Mouse (Mus musculus) kidney, adult 9 months (tissue): Measurements from ENCODE around the gene Pcnx.

ENCODE experiments used
- DNase-seq: peaks from one replicate; pipeline ENCODE4 v3.0.0; 2022

The Pcnx gene

GRCm38 (mm10) chr12:81859351-81860307 lies at the start of gene Pcnx:
TSS of gene Pcnx (plus strand) at chr12:81860023.
- DNase-seq: peak; percentile 83

- no peak for DNase-seq
These were observed 49.4 kb upstream of the Pcnx start for GRCm38 (mm10) chr12:81810417-81810816.

GRCm38 (mm10) chr12:81814742-81815141 lies 45.1 kb upstream of the Pcnx start:
- no peak for DNase-seq

- peak; percentile 27 for DNase-seq
These were observed 43.3 kb upstream of the Pcnx start for GRCm38 (mm10) chr12:81816330-81817125.

- peak; percentile 6 for DNase-seq
These were observed 42.7 kb upstream of the Pcnx start for GRCm38 (mm10) chr12:81817126-81817505.

- no peak for DNase-seq
These were observed 39.1 kb upstream of the Pcnx start for GRCm38 (mm10) chr12:81820700-81821099.

GRCm38 (mm10) chr12:81822176-81822575 lies 37.6 kb upstream of the Pcnx start:
- no peak for DNase-seq

- no peak for DNase-seq
These were observed 36.9 kb upstream of the Pcnx start for GRCm38 (mm10) chr12:81822778-81823480.

- no peak for DNase-seq
These were observed 31.5 kb upstream of the Pcnx start for GRCm38 (mm10) chr12:81828355-81828754.

- DNase-seq: no peak
These were observed 27.6 kb upstream of the Pcnx start for GRCm38 (mm10) chr12:81832039-81832738.

- DNase-seq: no peak
These were observed 26.7 kb upstream of the Pcnx start for GRCm38 (mm10) chr12:81833094-81833493.

GRCm38 (mm10) chr12:81836162-81836561 lies 23.7 kb upstream of the Pcnx start:
- peak; percentile 29 for DNase-seq

- DNase-seq: no peak
These were observed 22.4 kb upstream of the Pcnx start for GRCm38 (mm10) chr12:81837463-81837862.

GRCm38 (mm10) chr12:81839663-81840062 lies 20.2 kb upstream of the Pcnx start:
- DNase-seq: no peak

GRCm38 (mm10) chr12:81841046-81841445 lies 18.8 kb upstream of the Pcnx start:
- no peak for DNase-seq

GRCm38 (mm10) chr12:81843501-81843900 lies 16.3 kb upstream of the Pcnx start:
- no peak for DNase-seq

GRCm38 (mm10) chr12:81844572-81844971 lies 15.3 kb upstream of the Pcnx start:
- no peak for DNase-seq

- DNase-seq: no peak
These were observed 14.8 kb upstream of the Pcnx start for GRCm38 (mm10) chr12:81844981-81845380.

- no peak for DNase-seq
These were observed 10.2 kb upstream of the Pcnx start for GRCm38 (mm10) chr12:81849629-81850028.

GRCm38 (mm10) chr12:81852551-81852950 lies 7.3 kb upstream of the Pcnx start:
- DNase-seq: no peak

- DNase-seq: no peak
These were observed 6.8 kb upstream of the Pcnx start for GRCm38 (mm10) chr12:81852977-81853376.

GRCm38 (mm10) chr12:81853543-81853942 lies 6.3 kb upstream of the Pcnx start:
- no peak for DNase-seq
